Mouse (Mus musculus): Measurements from ENCODE around the gene Yipf1. TPM values are rescaled to one million over a fixed set of nuclear protein-coding genes. Genes with fewer than 3 reads are reported as not detected.

The Yipf1 gene
- 48.8 TPM for polyA plus RNA-seq (2014; fragmentation: Illumina TruSeq; extraction: RNeasy Lipid Tissue Mini Kit (QIAGEN cat#74804); ENCODE audit: low replicate concordance)

GRCm38 (mm10) chr4:107313690-107314478 lies at the start of gene Yipf1:
Yipf1 (plus strand) TSS chr4:107314363.

GRCm38 (mm10) chr4:107306966-107307365 lies 7.2 kb upstream of the Yipf1 start, which contains the start of gene Dio1:
Dio1 (minus strand) TSS chr4:107307169.

GRCm38 (mm10) chr4:107367567-107368314 lies 53.6 kb downstream of the Yipf1 start, which contains the start of gene Ndc1:
Ndc1 (plus strand) TSS chr4:107367784.

Other genes starting within 250 kb of the Yipf1 start
- gene Mrpl37, start 247.5 kb upstream of the Yipf1 start, polyA plus RNA-seq (2014; fragmentation: Illumina TruSeq; extraction: RNeasy Lipid Tissue Mini Kit (QIAGEN cat#74804); ENCODE audit: low replicate concordance): 19.3 TPM
- gene Cyb5rl, start 247.4 kb upstream of the Yipf1 start, polyA plus RNA-seq (2014; fragmentation: Illumina TruSeq; extraction: RNeasy Lipid Tissue Mini Kit (QIAGEN cat#74804); ENCODE audit: low replicate concordance): 0.78 TPM
- not detected for gene Cdcp2, start 217.5 kb upstream of the Yipf1 start, polyA plus RNA-seq (2014; fragmentation: Illumina TruSeq; extraction: RNeasy Lipid Tissue Mini Kit (QIAGEN cat#74804); ENCODE audit: low replicate concordance)
- 727 TPM for gene Tmem59, start 136.0 kb upstream of the Yipf1 start, polyA plus RNA-seq (2014; fragmentation: Illumina TruSeq; extraction: RNeasy Lipid Tissue Mini Kit (QIAGEN cat#74804); ENCODE audit: low replicate concordance)
- gene Tceanc2, start 135.2 kb upstream of the Yipf1 start, polyA plus RNA-seq (2014; fragmentation: Illumina TruSeq; extraction: RNeasy Lipid Tissue Mini Kit (QIAGEN cat#74804); ENCODE audit: low replicate concordance): 29.7 TPM
- not detected for gene Ldlrad1, start 105.2 kb upstream of the Yipf1 start, polyA plus RNA-seq (2014; fragmentation: Illumina TruSeq; extraction: RNeasy Lipid Tissue Mini Kit (QIAGEN cat#74804); ENCODE audit: low replicate concordance)
- gene Lrrc42, start 60.8 kb upstream of the Yipf1 start, polyA plus RNA-seq (2014; fragmentation: Illumina TruSeq; extraction: RNeasy Lipid Tissue Mini Kit (QIAGEN cat#74804); ENCODE audit: low replicate concordance): 13.4 TPM
- 41.3 TPM for gene Hspb11, start 60.8 kb upstream of the Yipf1 start, polyA plus RNA-seq (2014; fragmentation: Illumina TruSeq; extraction: RNeasy Lipid Tissue Mini Kit (QIAGEN cat#74804); ENCODE audit: low replicate concordance)
- gene Dio1, start 7.2 kb upstream of the Yipf1 start, polyA plus RNA-seq (2014; fragmentation: Illumina TruSeq; extraction: RNeasy Lipid Tissue Mini Kit (QIAGEN cat#74804); ENCODE audit: low replicate concordance): 163 TPM
- gene Ndc1, start 53.4 kb downstream of the Yipf1 start, polyA plus RNA-seq (2014; fragmentation: Illumina TruSeq; extraction: RNeasy Lipid Tissue Mini Kit (QIAGEN cat#74804); ENCODE audit: low replicate concordance): 15.2 TPM
- not detected for gene Glis1, start 120.2 kb downstream of the Yipf1 start, polyA plus RNA-seq (2014; fragmentation: Illumina TruSeq; extraction: RNeasy Lipid Tissue Mini Kit (QIAGEN cat#74804); ENCODE audit: low replicate concordance)

All from small intestine, adult 10 weeks (tissue).